Mouse (Mus musculus) brain, embryonic 14.5 days (tissue): ENCODE measurements around the gene Gm5460. TPM values are rescaled to one million over a fixed set of nuclear protein-coding genes. Genes with fewer than 3 reads are reported as not detected.
A peak's percentile ranks its signal among the peaks of the same experiment; 100 is the strongest.

Experiments
- DNase-seq: peaks from one replicate; pipeline ENCODE4 v3.0.0-alpha.2; 2011; ENCODE audit warnings: low read depth
- CTCF ChIP-seq: fragments of 200-500 bp; IDR thresholded peaks from 2 replicates; pipeline ENCODE4 v1.5.1; 2012; ENCODE audit warnings: inconsistent platforms, mild to moderate bottlenecking, moderate library complexity, borderline replicate concordance; ENCODE audit not compliant: insufficient read depth, insufficient read length; ENCODE audit errors: extremely low read depth
- POLR2A ChIP-seq: fragments of 200-500 bp; IDR thresholded peaks from 2 replicates; pipeline ENCODE4 v1.6.1; 2012; ENCODE audit warnings: mild to moderate bottlenecking, inconsistent platforms, borderline replicate concordance; ENCODE audit not compliant: poor library complexity, insufficient read depth, insufficient read length, severe bottlenecking; ENCODE audit errors: extremely low read depth
- polyA plus RNA-seq: library from polyadenylated mRNA; depleted of rRNA; stranded (reverse); fragments of >200 nt; gene quantifications from 2 replicates; pipeline ENCODE4 v1.2.3, GENCODE M21; 2012; rRNA removed

Gene Gm5460
- polyA plus RNA-seq, 1 experiment, result not detected

- peak; percentile 92 for DNase-seq
- TF ChIP-seq CTCF (peak; percentile 93), POLR2A (no peak)
These were observed 63.9 kb downstream of the Gm5460 start for GRCm38 (mm10) chr14:34080321-34080997.

DNA sequence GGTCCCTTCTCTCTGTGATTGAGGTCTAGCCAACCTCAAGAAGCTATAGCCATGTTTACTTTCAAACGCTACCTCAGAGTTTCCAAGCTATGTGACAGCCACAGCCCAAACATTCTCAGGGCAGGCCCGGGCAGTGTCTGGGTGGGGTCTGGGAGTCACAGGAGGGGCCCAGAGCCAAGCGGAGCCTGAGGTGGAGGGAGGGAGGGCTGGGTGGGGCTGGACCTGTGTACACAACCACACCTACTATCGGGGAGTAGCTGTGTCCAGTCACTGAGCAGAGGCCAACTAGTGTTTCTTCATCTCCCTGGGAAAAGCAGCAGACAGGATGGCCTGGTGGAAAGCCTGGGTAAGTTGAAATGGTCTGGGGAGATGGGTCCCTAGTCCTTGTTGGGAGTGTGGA, 69.2 kb downstream of the Gm5460 start, which contains the start of gene Anxa8:
Gene Anxa8 (plus strand): TSS at position 251 of the 400 bp plus-strand sequence.
- no peak for DNase-seq
- TF ChIP-seq POLR2A (no peak), CTCF (no peak)

DNA sequence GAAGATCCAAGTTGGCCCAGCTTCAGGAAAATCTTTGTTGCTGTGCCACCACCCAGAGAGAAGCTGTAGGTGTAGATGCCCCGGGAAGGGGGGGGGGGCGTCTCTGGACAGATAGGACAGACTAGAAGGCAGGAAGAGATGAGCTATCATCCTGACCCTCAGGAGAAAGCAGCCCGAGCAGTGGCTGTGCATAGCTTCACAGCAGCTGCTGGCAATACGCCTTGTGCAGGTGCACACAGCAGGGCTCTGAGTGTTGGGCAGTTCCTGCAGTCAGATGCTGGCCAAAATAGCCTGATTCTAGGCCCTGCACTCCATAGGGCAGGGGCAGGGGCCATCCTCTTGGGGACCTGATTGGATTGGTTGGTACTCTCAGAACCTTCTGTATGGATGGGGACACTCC, 70.2 kb downstream of the Gm5460 start:
- no peak for DNase-seq
- no peak for TF ChIP-seq CTCF
- TF ChIP-seq POLR2A, result no peak

DNA sequence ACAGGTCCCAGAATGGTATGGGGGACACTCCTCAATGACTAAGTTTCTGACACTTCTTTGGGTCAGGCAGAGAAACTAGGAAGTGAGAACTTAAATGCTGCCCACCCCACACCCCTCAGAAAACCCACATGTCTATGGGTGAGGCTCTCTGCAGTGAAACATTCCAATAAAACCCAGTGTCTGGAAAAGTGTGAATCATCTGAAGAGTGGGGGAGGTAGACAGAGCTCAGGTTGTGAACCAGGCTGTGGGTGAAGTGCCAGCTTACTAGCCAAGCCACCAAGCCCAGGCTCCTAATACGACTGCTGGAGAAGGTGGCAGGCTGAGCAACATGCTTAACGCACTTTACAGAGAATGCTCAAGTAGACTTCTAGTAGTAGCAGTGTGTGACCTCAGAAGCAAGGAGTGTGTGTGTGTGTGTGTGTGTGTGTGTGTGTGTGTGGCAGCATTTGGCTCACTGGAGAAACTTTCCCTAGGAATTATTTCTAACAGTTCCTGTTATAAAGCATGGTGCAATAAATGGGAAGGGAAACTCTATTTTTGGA, 71.4 kb downstream of the Gm5460 start:
- no peak for DNase-seq
- TF ChIP-seq CTCF, result no peak
- no peak for TF ChIP-seq POLR2A

DNA sequence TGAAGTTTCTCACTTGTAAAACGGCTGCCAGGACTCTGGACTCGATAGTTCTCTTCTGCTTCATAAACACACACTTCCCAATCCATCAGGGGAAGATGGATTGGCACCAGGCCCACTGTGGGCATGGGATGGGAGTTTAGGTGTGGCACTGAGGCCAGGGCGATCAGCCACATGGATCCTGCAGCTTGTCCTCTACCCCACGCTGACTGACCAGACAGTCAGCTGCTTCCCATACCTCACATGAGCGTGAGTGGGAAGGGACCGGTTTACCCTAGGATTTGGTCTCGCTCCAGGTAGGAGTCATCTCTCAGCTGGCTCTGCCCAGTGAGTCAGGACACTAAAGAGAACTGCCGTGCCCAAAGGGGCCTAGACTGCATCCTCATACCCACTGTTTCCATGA, 73.2 kb downstream of the Gm5460 start:
- no peak for DNase-seq
- TF ChIP-seq POLR2A (no peak), CTCF (no peak)

- TF ChIP-seq POLR2A (no peak), CTCF (no peak)
- DNase-seq, result no peak
These were observed 74.9 kb downstream of the Gm5460 start for GRCm38 (mm10) chr14:34091475-34091874.

- TF ChIP-seq POLR2A (no peak), CTCF (no peak)
- no peak for DNase-seq
These were observed 76.3 kb downstream of the Gm5460 start for GRCm38 (mm10) chr14:34092856-34093255.

DNA sequence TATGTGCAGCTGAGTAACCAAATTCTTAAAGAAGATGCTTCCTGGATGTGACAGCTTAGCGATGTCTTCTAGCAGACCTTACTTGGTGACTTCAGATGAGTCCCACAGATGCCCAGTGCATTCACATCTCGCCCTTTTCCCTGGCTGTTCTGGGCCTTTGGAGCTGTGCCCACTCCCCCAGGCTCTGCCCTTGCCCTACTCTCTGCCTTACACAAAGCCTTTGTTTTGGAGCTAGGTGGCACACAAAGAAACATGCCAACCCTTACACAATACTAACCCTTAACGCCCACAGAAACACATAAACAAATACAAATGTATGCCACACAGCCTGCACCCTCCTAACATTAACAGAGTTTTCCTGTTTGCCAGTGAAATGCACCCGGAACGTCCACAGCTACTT, 79.6 kb downstream of the Gm5460 start:
- DNase-seq, result no peak
- TF ChIP-seq CTCF, result no peak
- TF ChIP-seq POLR2A, result no peak

Other genes with a start within 250 kb of the Gm5460 start
- gene Gdf10, start 93.2 kb upstream of the Gm5460 start, polyA plus RNA-seq, result 3.1 and 4.5 TPM in 2 replicates
- not detected in 2 replicates for gene Gdf2, start 75.7 kb upstream of the Gm5460 start, polyA plus RNA-seq
- 0.01 TPM in 1 of 2 replicates, not detected in the other for gene Rbp3, start 62.8 kb upstream of the Gm5460 start, polyA plus RNA-seq
- gene Zfp488, start 38.0 kb upstream of the Gm5460 start, polyA plus RNA-seq, result 0.52 and 1.1 TPM in 2 replicates
- gene Gm30083, start 1.6 kb upstream of the Gm5460 start, polyA plus RNA-seq, result not detected in 2 replicates
- not detected in 2 replicates for gene Antxrl, start 35.9 kb downstream of the Gm5460 start, polyA plus RNA-seq
- gene Anxa8, start 69.2 kb downstream of the Gm5460 start, polyA plus RNA-seq, result 0.46 and 1.1 TPM in 2 replicates
- gene A630023A22Rik, start 86.0 kb downstream of the Gm5460 start, polyA plus RNA-seq, result not detected in 2 replicates
- 0.09 and 0.11 TPM in 2 replicates for gene Npy4r, start 135.7 kb downstream of the Gm5460 start, polyA plus RNA-seq
- gene Gprin2, start 184.9 kb downstream of the Gm5460 start, polyA plus RNA-seq, result 6.4 and 11.9 TPM in 2 replicates
- gene Syt15, start 202.8 kb downstream of the Gm5460 start, polyA plus RNA-seq, result 0.86 and 1.2 TPM in 2 replicates